Mouse (Mus musculus) cerebellum, adult 11 months (tissue): ENCODE measurements at regions not wholly inside any gene's neighbourhood (a gene's known extent, or its start where the extent isn't known, plus 50 kb on each side); places are given as distances from the start of the nearest gene placed in this dataset.

ENCODE experiments used
- DNase-seq: peaks from one replicate; pipeline ENCODE4 v3.0.0; 2022

- no peak for DNase-seq
Measured at GRCm38 (mm10) chr2:166400304-166400703, 244.8 kb upstream of the Sulf2 start.

GRCm38 (mm10) chr2:166399140-166399830 is 243.8 kb upstream of the Sulf2 start:
- no peak for DNase-seq

GRCm38 (mm10) chr2:166398774-166399139 is 243.3 kb upstream of the Sulf2 start:
- DNase-seq = no peak

- no peak for DNase-seq
Measured at GRCm38 (mm10) chr2:166398156-166398555, 242.7 kb upstream of the Sulf2 start.

- no peak for DNase-seq
Measured at GRCm38 (mm10) chr2:166394666-166395065, 239.2 kb upstream of the Sulf2 start.

GRCm38 (mm10) chr2:166391176-166391575 is 235.7 kb upstream of the Sulf2 start:
- no peak for DNase-seq

GRCm38 (mm10) chr2:166388050-166388449 is 232.6 kb upstream of the Sulf2 start:
- no peak for DNase-seq

- DNase-seq = no peak
Measured at GRCm38 (mm10) chr2:166386817-166387216, 231.4 kb upstream of the Sulf2 start.

- no peak for DNase-seq
Measured at GRCm38 (mm10) chr2:166384583-166384982, 229.1 kb upstream of the Sulf2 start.

- no peak for DNase-seq
Measured at GRCm38 (mm10) chr2:166383356-166383755, 227.9 kb upstream of the Sulf2 start.

- DNase-seq = no peak
Measured at GRCm38 (mm10) chr2:166382180-166382579, 226.7 kb upstream of the Sulf2 start.

- no peak for DNase-seq
Measured at GRCm38 (mm10) chr2:166380854-166381253, 225.4 kb upstream of the Sulf2 start.

- no peak for DNase-seq
Measured at GRCm38 (mm10) chr2:166378325-166378724, 222.9 kb upstream of the Sulf2 start.

GRCm38 (mm10) chr2:166377329-166377728 is 221.9 kb upstream of the Sulf2 start:
- DNase-seq = no peak

GRCm38 (mm10) chr2:166375639-166376038 is 220.2 kb upstream of the Sulf2 start:
- DNase-seq = no peak

GRCm38 (mm10) chr2:166370776-166371175 is 215.3 kb upstream of the Sulf2 start:
- no peak for DNase-seq

- no peak for DNase-seq
Measured at GRCm38 (mm10) chr2:166361645-166362044, 206.2 kb upstream of the Sulf2 start.

GRCm38 (mm10) chr2:166360786-166361185 is 205.3 kb upstream of the Sulf2 start:
- DNase-seq = no peak

- no peak for DNase-seq
Measured at GRCm38 (mm10) chr2:166359995-166360394, 204.5 kb upstream of the Sulf2 start.

- no peak for DNase-seq
Measured at GRCm38 (mm10) chr2:166357824-166358223, 202.4 kb upstream of the Sulf2 start.

- DNase-seq = no peak
Measured at GRCm38 (mm10) chr2:166355944-166356343, 200.5 kb upstream of the Sulf2 start.

GRCm38 (mm10) chr2:166355446-166355845 is 200.0 kb upstream of the Sulf2 start:
- DNase-seq = no peak

- DNase-seq = no peak
Measured at GRCm38 (mm10) chr2:166354391-166354790, 198.9 kb upstream of the Sulf2 start.

- no peak for DNase-seq
Measured at GRCm38 (mm10) chr2:166353447-166354111, 198.1 kb upstream of the Sulf2 start.

GRCm38 (mm10) chr2:166351984-166352383 is 196.5 kb upstream of the Sulf2 start:
- DNase-seq = no peak
